Mouse (Mus musculus) cortical plate, adult 2 months (tissue): ENCODE data around the gene Tapt1.

ENCODE experiments used
- CTCF ChIP-seq: fragments of 200-500 bp; IDR thresholded peaks from 2 replicates; pipeline ENCODE4 v1.5.1; 2011; ENCODE audit warnings: mild to moderate bottlenecking, control low read depth, low read length; ENCODE audit not compliant: insufficient read depth; ENCODE audit errors: extremely low read depth
- POLR2A ChIP-seq: fragments of 200-500 bp; IDR thresholded peaks from 2 replicates; pipeline ENCODE4 v1.6.1; 2011; ENCODE audit warnings: mild to moderate bottlenecking, low read length, control low read depth; ENCODE audit not compliant: insufficient read depth; ENCODE audit errors: extremely low read depth

- TF ChIP-seq CTCF, result no peak
- TF ChIP-seq POLR2A, result no peak
Measured at GRCm38 (mm10) chr5:44252395-44252794, 26.0 kb upstream of the Tapt1 start.
